In the genomic region with DNA sequence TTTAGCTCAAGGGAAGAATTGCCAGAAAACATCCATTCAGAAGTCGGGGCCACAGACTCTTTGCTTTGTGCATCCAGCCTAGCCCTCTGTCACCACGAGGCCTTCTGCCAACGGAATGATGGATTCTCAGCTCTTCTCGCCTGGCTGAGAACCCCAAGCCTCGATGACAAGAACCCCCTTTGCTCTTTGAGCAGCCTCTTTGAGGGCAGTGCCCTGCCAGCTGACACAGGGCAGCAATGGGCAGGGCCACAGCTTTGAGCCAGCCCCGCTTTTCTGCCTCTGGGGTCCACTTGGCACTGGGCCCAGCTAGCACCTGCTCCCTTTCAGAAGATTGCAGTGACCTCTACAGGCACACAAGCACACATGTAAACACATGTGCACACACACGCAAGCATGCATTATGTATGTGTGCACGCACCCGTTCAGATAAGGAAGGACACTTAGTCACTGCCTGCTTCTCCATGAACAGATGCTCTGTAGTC, we compare ENCODE assay signal across 8 mouse cellular contexts.
DNase-seq lines count a peak whose midpoint lies in the region; ATAC-seq and TF ChIP-seq lines count a peak whose summit lies in the region.

No protein-coding gene starts in this region.

- peak; percentile 29 for DNase-seq in gastrocnemius, postnatal 10 days
- DNase-seq in gastrocnemius, postnatal 36 days = no peak
- peak; percentile 27 for DNase-seq in Muller cell, postnatal 12 days (ENCODE audit: inconsistent ontology term)
- peak; percentile 36 for DNase-seq in embryonic facial prominence, embryonic 14.5 days (ENCODE audit: low spot score)
- DNase-seq in layer of hippocampus, postnatal 10 days (ENCODE audit: low spot score in 2 of 2) = peak; percentile 58 to 70
- DNase-seq in retina, embryonic 14.5 days (ENCODE audit: low spot score) = peak; percentile 43
- no peak for DNase-seq in thymus, adult 2 months
- DNase-seq in heart, adult 18-20 months = no peak

- peak; percentile 26 for ATAC-seq in embryonic facial prominence, embryonic 14.5 days (ENCODE audit: low read depth)

- TF ChIP-seq CTCF in thymus, adult 2 months (IDR thresholded peaks at IDR 0.05; ENCODE audit: borderline replicate concordance, control insufficient read depth, extremely low read depth, insufficient read depth, low read length, poor library complexity) = no peak

- WGBS in embryonic facial prominence, embryonic 14.5 days = 67% methylated on average over 9 of the region's 9 CpGs
- 88% methylated on average over 9 of the region's 9 CpGs for WGBS in thymus, adult 2 months

- TF ChIP-seq POLR2A in thymus, adult 2 months (IDR thresholded peaks at IDR 0.05; ENCODE audit: control insufficient read depth, extremely low read depth, insufficient read depth, low read length, poor library complexity) = no peak

- no peaks in the 10 kb centered on the region for H3K36me3 ChIP-seq in embryonic facial prominence, embryonic 14.5 days (ENCODE audit: control insufficient read depth, insufficient read depth, low read length)
- H3K36me3 ChIP-seq in thymus, adult 2 months (ENCODE audit: control insufficient read depth, insufficient read depth, low read length) = no peaks in the 10 kb centered on the region

- intact Hi-C loops in gastrocnemius, postnatal 36 days (cut with DNase I) = no loop called here

- H3K9ac ChIP-seq in embryonic facial prominence, embryonic 14.5 days (ENCODE audit: low read depth, low read length) = no peak overlapping the region

- no peak overlapping the region for H3K27ac ChIP-seq in embryonic facial prominence, embryonic 14.5 days (replicated peaks; ENCODE audit: low read depth, low read length)
- no peak overlapping the region for H3K27ac ChIP-seq in thymus, adult 2 months (ENCODE audit: control insufficient read depth, insufficient read depth, low read length)

- H3K4me2 ChIP-seq in embryonic facial prominence, embryonic 14.5 days (ENCODE audit: low read depth, low read length) = no peak overlapping the region

- H3K4me3 ChIP-seq in embryonic facial prominence, embryonic 14.5 days (ENCODE audit: low read depth, low read length) = no peak overlapping the region
- H3K4me3 ChIP-seq in thymus, adult 2 months (ENCODE audit: control insufficient read depth, insufficient read depth, low read length) = no peak overlapping the region

- H3K9me3 ChIP-seq in embryonic facial prominence, embryonic 14.5 days (ENCODE audit: control insufficient read depth, low read length) = no peaks in the 10 kb centered on the region

- H3K27me3 ChIP-seq in embryonic facial prominence, embryonic 14.5 days (replicated peaks; ENCODE audit: control insufficient read depth, insufficient read depth, low read length) = no peaks in the 10 kb centered on the region
- H3K27me3 ChIP-seq in thymus, adult 2 months (ENCODE audit: control insufficient read depth, insufficient read depth, low read length) = no peaks in the 10 kb centered on the region

- no peaks in the 10 kb centered on the region for H3K4me1 ChIP-seq in embryonic facial prominence, embryonic 14.5 days (ENCODE audit: control insufficient read depth, insufficient read depth, low read length)
- H3K4me1 ChIP-seq in thymus, adult 2 months (replicated peaks; ENCODE audit: control insufficient read depth, insufficient read depth, low read length) = no peaks in the 10 kb centered on the region; the same call in 1 of the 2 replicates

Comparison
In these comparisons a context has a peak if more than half of its experiments do, and no peak if none do; other contexts are left out.
1. DNase-seq: peak in gastrocnemius, postnatal 10 days (single experiment), Muller cell, postnatal 12 days (single experiment), embryonic facial prominence, embryonic 14.5 days (single experiment), layer of hippocampus, postnatal 10 days (2 of 2) and retina, embryonic 14.5 days (single experiment); none in gastrocnemius, postnatal 36 days (0 of 2), thymus, adult 2 months (single experiment) and heart, adult 18-20 months (0 of 2).